Mouse (Mus musculus) heart, postnatal 0 days (tissue): Measurements from ENCODE around the gene Zfp598.

Experiments used
- CTCF ChIP-seq: IDR thresholded peaks from 2 replicates; pipeline ENCODE4 v1.5.1; 2016; ENCODE audit warnings: antibody characterized with exemption, control low read depth, low read depth
- EP300 ChIP-seq: IDR thresholded peaks from 2 replicates; pipeline ENCODE4 v1.6.1; 2016; ENCODE audit warnings: antibody characterized with exemption, low read depth

DNA sequence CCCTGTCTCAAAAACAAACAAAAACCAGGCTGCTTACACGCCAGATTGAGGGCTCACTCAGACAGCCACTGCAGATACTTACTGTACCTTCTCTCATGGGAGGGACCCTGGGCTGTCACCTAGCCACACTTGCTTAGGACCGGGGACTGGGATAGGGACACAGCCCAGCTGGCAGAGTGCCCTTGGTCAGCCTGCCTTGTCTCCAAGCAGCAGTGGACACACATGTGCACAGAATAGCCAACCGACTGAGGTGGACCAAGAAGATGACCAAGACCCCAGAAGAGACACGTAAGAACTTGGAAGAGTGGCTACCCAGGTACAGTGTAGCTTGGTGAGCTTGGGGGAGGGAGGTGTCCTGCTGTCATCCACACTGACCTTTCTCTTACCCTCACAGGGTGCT, 31.3 kb upstream of the Zfp598 start:
- TF ChIP-seq CTCF = no peak
- TF ChIP-seq EP300 = no peak
